Mouse (Mus musculus) c-Kit-positive CD71-positive TER-119-negative erythroid progenitor cells, embryonic 14.5 days (primary cell): ENCODE measurements at regions not wholly inside any gene's neighbourhood (a gene's known extent, or its start where the extent isn't known, plus 50 kb on each side); places are given as distances from the start of the nearest gene placed in this dataset.

Source experiments
- DNase-seq: peaks from one replicate; pipeline ENCODE4 v3.0.0-alpha.2; 2013; ENCODE audit warnings: low read depth

- DNase-seq, result no peak
Measured at GRCm38 (mm10) chr15:56425986-56426385, 1051.4 kb downstream of the Slc22a22 start.

DNA sequence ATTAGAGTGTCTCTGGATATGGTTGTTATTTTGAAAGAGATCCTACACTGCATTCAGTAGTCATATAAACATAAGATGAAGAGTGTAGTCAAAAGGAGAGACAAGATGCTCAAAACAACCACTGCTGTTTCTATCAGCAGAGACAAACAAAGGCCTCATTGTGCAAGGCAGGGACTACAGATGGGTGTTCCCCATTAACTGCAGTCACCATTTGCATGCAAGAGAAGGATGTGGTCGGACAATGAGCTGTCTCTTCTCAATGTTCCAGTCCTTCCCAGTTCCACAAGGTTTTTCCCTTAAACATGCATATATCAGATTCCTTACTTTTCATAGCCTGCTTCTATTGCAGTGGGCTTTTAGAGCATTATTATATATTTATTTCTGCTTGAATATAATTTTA is 1056.7 kb downstream of the Slc22a22 start:
- DNase-seq, result no peak

DNA sequence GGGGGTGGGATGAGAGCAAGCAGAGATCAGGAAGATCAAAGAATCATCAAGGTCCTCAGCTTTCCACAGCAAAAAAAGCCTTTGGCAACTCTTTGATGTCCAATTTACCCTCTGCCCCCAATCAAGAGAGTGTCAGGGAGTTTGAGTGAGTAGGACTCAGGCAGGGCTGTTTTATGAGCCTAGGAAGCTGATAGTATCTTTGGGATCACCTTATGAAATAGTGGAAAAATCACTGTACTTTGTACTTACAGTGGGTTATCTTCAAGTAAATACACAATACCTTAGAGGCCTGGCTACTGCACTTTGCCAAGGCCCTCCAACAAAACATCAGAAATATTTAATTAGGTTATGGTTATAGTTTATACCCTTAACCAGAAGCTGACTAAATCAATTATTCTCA is 1085.4 kb downstream of the Slc22a22 start:
- DNase-seq, result no peak

GRCm38 (mm10) chr15:56378511-56378910 is 1098.9 kb downstream of the Slc22a22 start:
- no peak for DNase-seq

DNA sequence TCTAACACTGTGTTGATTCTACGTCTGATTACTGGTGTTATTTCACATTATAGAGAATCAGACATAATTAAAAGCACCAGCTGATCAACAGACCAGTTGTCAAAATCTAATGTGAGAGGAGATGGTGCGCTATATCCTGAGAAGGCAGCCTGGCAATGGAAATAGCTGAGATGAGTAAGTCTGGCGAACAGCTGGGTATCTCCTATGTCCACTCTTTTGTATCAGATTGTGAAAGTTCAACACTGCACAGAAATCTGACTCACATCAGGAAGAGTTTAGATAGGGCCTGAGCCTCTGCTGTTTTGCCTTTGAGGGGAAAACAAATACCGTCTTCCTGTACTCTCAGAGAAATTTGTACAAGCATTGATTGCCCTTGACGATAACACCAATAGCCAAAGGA is 1126.5 kb downstream of the Slc22a22 start:
- DNase-seq, result no peak

- DNase-seq, result no peak
Measured at GRCm38 (mm10) chr15:56346111-56346510, 1131.3 kb downstream of the Slc22a22 start.

DNA sequence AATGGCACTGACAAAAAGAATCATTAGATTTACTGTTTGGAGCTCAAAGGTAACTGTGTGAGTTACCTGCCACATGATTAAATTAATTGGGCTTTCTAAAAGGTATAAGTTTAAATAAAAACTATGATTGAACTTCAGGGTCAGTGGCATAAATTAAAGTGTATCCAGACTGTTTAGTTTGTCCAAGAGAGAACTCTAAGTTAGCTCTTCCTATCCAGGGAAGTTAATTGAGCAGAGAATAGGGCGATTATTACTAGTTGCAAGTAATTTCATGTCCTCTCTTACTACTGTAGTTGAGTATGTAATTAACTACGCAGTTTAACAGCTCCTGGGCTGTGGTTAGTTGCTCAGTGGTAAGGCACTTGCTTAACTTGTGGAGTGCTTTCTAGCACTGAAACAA is 1132.5 kb downstream of the Slc22a22 start:
- no peak for DNase-seq

GRCm38 (mm10) chr15:56344304-56344932 is 1133.0 kb downstream of the Slc22a22 start:
- DNase-seq, result no peak

- no peak for DNase-seq
Measured at GRCm38 (mm10) chr15:56337879-56338278, 1139.5 kb downstream of the Slc22a22 start.

DNA sequence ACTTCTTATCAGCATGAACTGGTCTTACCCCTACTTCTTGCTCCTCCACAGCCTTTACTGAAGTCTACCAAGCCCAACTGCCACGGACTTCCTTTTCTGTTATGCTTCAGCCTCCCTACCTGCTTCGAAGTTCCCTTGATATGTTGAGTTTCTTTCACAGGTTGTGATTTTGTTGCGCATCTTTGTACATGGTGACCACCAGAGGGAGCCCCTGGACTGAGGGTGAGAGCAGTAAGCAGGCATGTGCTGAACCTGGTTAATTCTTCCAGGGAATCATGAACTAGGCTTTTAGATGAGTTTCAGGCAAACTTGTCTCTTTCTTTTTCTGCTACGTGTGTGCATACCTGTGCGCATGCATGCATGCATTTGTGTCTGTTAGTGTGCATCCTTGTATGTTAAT is 1141.0 kb downstream of the Slc22a22 start:
- peak; percentile 6 for DNase-seq

DNA sequence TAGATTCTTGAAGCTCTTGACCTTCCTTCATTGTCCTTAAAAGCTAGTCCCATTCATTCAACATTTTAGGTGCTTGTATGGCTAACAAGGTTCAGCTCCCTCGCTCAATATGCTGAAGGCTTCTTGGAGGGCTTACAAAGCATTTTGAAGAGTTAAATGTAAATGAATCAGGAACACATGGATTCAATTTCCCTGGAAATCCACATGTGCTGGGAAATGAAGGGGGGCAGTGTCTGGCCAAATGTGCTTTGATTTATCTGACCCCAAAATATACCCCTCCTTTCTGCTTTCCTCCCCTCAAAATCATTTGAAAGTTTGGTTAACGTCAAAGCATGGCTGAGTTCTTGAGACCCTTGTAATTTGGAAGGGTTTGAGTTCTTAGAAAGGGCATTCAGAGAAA is 1142.4 kb downstream of the Slc22a22 start:
- DNase-seq, result no peak

GRCm38 (mm10) chr15:56320501-56320900 is 1156.9 kb downstream of the Slc22a22 start:
- no peak for DNase-seq

GRCm38 (mm10) chr15:56294910-56295438 is 1182.5 kb downstream of the Slc22a22 start:
- DNase-seq, result no peak

DNA sequence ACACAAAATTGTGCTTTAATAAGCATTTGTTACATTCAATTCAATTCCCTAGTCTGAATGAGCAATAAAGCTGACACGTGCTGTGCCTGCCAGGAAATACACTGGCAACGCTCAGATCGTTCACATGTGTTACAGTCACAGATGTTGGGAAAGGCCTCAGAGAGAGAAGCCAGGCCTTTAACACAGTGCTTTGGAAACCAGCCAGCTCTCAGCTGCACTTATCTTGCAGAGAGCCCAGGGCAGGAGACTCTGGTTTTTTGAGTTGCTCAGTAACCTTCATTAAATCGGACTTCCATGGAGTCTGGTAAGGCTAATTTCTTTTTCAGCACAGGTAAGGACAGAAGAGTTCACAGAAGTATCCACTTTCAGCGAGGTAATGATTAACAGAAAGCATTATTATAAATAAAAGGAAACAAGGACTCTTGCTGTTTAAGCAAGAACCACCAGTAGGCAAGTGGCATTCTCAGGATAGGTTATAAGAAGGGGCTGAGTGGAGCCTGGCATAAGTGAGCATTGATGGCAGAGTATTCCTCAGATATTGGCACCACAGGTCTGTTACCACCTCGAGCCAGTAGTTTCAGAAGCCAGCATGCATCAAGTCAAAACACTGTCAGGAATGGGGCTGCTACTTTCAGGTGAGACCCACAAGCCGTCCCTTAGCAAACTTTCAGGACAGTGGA is 1198.7 kb downstream of the Slc22a22 start:
- DNase-seq, result no peak

- no peak for DNase-seq
Measured at GRCm38 (mm10) chr15:56278006-56278405, 1199.4 kb downstream of the Slc22a22 start.

DNA sequence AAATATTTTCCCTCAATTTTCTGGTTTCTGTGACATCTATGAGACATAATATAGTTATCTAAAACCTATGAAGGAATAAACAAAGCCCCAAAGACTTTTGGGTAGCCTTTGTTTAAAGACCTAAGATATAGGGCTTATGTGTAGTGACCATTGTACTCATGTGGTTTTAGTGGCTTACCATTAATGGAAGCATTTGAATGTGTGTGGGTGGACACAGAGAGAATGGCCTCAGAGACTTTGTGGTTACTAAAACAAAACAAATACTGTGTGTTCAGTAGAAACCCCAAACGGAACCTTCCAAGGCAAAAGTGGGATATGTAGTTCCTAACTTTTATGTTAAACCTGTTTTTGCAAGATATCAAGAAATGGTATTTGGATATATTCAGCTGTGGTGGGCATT is 1228.7 kb downstream of the Slc22a22 start:
- DNase-seq, result no peak

DNA sequence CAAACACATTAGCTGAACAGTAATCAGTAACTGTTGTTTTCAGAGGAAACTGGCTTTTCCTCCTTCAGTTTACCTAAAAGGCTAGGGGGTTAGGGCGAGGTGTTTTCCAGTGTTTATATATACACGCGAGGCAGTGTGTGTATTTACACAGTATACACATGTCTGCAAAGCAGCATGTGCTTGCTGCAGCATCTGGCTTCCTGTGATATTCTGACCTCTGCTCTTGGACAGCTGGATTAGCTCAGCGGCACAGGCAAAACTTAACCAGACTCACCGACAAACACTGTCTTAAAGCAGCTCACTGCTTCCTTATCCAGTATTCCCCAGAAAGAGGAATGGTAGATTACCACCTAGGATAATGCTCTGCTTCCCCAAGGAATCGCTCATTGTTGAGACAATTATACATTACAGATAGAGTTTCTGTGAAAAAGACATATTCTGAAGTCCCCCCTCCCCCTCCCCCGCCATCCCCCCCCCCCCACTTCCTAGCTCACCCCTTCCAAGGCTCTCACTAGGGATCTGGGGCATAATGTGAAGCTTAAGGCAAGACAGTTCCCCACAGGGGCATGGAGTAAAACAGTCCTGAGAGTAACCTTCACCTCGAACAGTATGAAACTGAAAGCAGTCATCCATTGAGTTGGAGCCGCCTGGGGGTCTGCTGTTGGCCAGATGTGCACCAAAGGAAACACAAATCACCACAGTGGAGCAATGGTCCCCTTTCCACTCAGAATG is 1233.3 kb downstream of the Slc22a22 start:
- no peak for DNase-seq

GRCm38 (mm10) chr15:56202552-56202951 is 1274.9 kb downstream of the Slc22a22 start:
- DNase-seq, result no peak

- no peak for DNase-seq
Measured at GRCm38 (mm10) chr15:56199336-56199735, 1278.1 kb downstream of the Slc22a22 start.

- no peak for DNase-seq
Measured at GRCm38 (mm10) chr15:56197425-56198201, 1279.8 kb downstream of the Slc22a22 start.

- no peak for DNase-seq
Measured at GRCm38 (mm10) chr15:56166236-56166635, 1311.2 kb downstream of the Slc22a22 start.

DNA sequence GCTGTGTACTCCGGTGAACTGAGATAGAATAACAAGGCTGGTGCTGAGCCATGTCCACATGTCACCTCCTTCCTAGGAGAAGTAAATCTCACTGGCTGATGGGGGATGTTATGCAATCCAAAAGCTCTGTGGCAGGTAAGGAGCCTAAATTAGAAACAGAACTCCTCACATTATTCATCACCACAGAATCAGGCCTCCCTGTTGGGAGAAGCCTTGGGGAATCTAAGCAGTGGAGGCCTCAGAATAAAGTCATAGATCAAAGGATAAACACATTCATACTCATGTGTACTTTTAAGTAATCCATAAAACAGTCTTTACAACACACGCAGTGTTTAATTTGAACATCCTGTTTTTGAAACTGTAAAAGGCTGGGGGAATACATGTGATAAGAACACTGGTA is 1318.7 kb downstream of the Slc22a22 start:
- DNase-seq, result no peak
